Mouse (Mus musculus) kidney, postnatal 0 days (tissue): ENCODE data around the gene Mprip. TPM values are rescaled to one million over a fixed set of nuclear protein-coding genes. Genes with fewer than 3 reads are reported as not detected.

Experiments
- ATAC-seq: fragments of 200-750 bp; cut with Nextera tagmentation; replicated peaks from 2 replicates; pipeline ENCODE4 v1.8.0; 2017; ENCODE audit warnings: low read depth, moderate number of reproducible peaks, moderate TSS enrichment, moderate library complexity; ENCODE audit not compliant: low FRiP score
- DNase-seq: peaks from one replicate; pipeline ENCODE4 v3.0.0-alpha.2; 2016; ENCODE audit warnings: low spot score
- H3K27ac ChIP-seq: fragments of 300-500 bp; sonication (generic); 2 replicates; pipeline ENCODE4 v1.5.1; 2014; ENCODE audit warnings: mild to moderate bottlenecking
- H3K27me3 ChIP-seq: fragments of 300-500 bp; sonication (generic); 2 replicates; pipeline ENCODE4 v1.6.1; 2014; ENCODE audit warnings: low read length, mixed read lengths; ENCODE audit not compliant: insufficient read depth
- H3K36me3 ChIP-seq: fragments of 300-500 bp; sonication (generic); 2 replicates; pipeline ENCODE4 v1.6.1; 2014; ENCODE audit warnings: low read length, mixed read lengths; ENCODE audit not compliant: insufficient read depth
- H3K4me1 ChIP-seq: fragments of 300-500 bp; sonication (generic); replicated peaks from 2 replicates; pipeline ENCODE4 v1.6.1; 2014; ENCODE audit warnings: antibody characterized with exemption, low read length, mixed read lengths; ENCODE audit not compliant: insufficient read depth
- H3K4me2 ChIP-seq: fragments of 300-500 bp; sonication (generic); 2 replicates; pipeline ENCODE4 v1.6.1; 2014; ENCODE audit warnings: mild to moderate bottlenecking, low read length, moderate library complexity, mixed read lengths
- H3K4me3 ChIP-seq: fragments of 300-500 bp; sonication (generic); replicated peaks from 2 replicates; pipeline ENCODE4 v1.5.1; 2014; ENCODE audit warnings: low read depth, low read length
- H3K9ac ChIP-seq: fragments of 300-500 bp; sonication (generic); 2 replicates; pipeline ENCODE4 v1.6.1; 2014; ENCODE audit warnings: low read depth, low read length
- H3K9me3 ChIP-seq: fragments of 300-500 bp; sonication (generic); replicated peaks from 2 replicates; pipeline ENCODE4 v1.6.1; 2016; ENCODE audit warnings: low read length, inconsistent platforms, mixed read lengths
- CTCF ChIP-seq: IDR thresholded peaks from 2 replicates; pipeline ENCODE4 v1.5.1; 2016; ENCODE audit warnings: antibody characterized with exemption, low read depth, mild to moderate bottlenecking, moderate library complexity
- WGBS: fragments of 180-500 bp; shearing (Covaris S2); extraction: QIAGEN DNeasy Blood & Tissue Kit; methylation state at CpG from one replicate; pipeline ENCODE4 v1.1.7; 2014; 5-methylcytosine and 5-hydroxymethylcytosine counted together
- polyA plus RNA-seq: library from polyadenylated mRNA; unstranded; fragments of >200 nt; fragmentation: Nextera tagmentation; extraction: Ambion mirVana; gene quantifications from 2 replicates; pipeline ENCODE4 v1.2.1, GENCODE M21; 2015

Mprip gene
- polyA plus RNA-seq, 1 experiment from 2014 or later = 76.8 TPM

DNA sequence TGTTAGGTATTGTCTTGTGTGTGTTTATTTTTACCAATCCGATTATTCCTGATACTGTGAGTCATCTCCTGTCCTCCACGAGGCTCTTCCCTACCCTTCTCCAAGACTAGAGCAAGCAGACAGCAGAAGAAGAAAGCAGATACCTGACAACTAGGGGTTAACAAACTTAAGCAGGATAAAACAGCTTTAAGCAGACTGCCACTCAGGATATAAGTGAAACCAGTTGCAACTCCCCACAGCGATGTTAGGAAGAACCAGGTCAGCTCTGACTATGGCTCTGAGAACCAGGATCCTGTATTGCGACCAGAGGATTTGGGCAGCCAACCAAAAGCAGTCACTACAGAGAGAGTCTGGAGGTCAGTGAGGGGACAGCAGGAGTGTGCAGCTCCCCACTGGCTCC, 150.1 kb downstream of the Mprip start:
- DNase-seq (no peak), ATAC-seq (no peak)
- Histone ChIP-seq H3K4me3 (no peak overlapping the region), H3K9me3 (no peaks in the 10 kb centered on the region), H3K27me3 (no peaks in the 10 kb centered on the region), H3K4me2 (peak overlapping the region; percentile 85; the same call in 1 of the 2 replicates), H3K27ac (no peak overlapping the region), H3K4me1 (peaks cover 8% of the 10 kb centered on the region), H3K36me3 (peaks cover 12% of the 10 kb centered on the region), H3K9ac (no peak overlapping the region)
- no peak for TF ChIP-seq CTCF
- 69% methylated on average over 4 of the region's 4 CpGs for WGBS

DNA sequence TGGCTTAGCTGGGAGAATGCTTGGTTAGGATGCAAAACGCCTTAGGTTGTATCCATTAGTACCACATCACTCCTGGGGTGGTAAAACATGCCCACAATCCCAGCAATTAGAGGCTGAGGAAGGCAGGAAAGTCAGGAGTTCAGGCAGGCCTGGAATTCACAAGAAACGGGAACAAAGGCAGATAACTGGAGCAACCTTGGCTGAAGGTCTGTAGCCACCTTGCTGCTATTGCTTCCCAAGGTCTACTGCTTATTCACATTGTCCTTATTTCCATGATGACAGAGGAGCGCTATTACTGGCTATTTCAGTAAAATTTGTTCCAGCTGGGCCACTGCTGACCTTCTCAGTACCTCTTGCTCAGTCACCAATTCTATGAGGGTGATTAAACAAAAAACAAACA, 152.2 kb downstream of the Mprip start:
- no peak overlapping the region for H3K4me3 ChIP-seq
- H3K36me3 ChIP-seq = peaks cover 18% of the 10 kb centered on the region
- ATAC-seq = no peak
- H3K4me2 ChIP-seq = no peak overlapping the region
- no peaks in the 10 kb centered on the region for H3K9me3 ChIP-seq
- no peak for DNase-seq
- TF ChIP-seq CTCF = no peak
- H3K4me1 ChIP-seq = peaks cover 8% of the 10 kb centered on the region
- WGBS = 60% methylated on average over 3 of the region's 3 CpGs
- no peak overlapping the region for H3K9ac ChIP-seq
- H3K27me3 ChIP-seq = no peaks in the 10 kb centered on the region
- no peak overlapping the region for H3K27ac ChIP-seq

DNA sequence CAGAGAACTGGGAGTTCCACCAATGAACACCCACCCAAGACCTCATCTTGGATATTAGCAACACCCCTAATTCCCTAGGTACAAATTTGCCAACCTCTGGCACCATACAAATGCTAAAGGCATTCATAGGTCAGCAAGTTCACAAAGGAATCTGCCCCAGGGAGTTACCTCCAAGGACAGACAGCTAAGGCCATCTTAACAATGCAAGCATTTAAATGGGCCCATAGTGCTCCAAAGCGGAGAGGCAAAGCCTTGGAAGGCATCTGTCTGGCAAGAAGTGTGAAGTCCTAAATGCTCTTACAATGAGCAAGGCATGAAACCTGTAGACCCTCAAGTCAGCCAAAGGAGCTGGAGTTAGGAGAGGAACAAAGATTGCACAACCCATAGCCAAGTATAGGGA, 153.2 kb downstream of the Mprip start:
- no peak overlapping the region for H3K27ac ChIP-seq
- TF ChIP-seq CTCF = no peak
- H3K4me2 ChIP-seq = no peak overlapping the region
- H3K9ac ChIP-seq = no peak overlapping the region
- no peaks in the 10 kb centered on the region for H3K4me1 ChIP-seq
- no peaks in the 10 kb centered on the region for H3K9me3 ChIP-seq
- H3K27me3 ChIP-seq = no peaks in the 10 kb centered on the region
- ATAC-seq = no peak
- H3K4me3 ChIP-seq = no peak overlapping the region
- DNase-seq = no peak
- WGBS = 97% methylated on average over 1 of the region's 1 CpGs
- H3K36me3 ChIP-seq = peaks cover 28% of the 10 kb centered on the region

DNA sequence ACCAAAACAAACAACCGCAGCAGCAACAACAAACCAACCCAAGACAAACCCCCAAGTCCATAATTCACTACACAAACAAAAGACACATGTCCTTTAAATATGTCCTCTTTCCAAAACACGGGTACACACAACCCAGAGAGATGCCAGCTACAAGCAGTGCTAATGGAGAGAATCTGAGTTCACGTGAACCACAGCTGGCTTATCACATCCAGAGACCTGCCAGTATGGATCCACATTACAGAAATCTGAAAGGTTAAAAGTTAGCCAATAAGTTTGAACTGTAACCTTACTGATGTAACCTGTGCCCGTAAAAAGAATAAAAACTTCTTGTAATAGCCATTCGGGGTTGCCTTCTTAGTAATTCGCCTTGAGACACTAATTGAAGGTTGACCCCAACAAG, 153.8 kb downstream of the Mprip start:
- Histone ChIP-seq H3K9me3 (no peaks in the 10 kb centered on the region), H3K4me2 (no peak overlapping the region), H3K27me3 (no peaks in the 10 kb centered on the region), H3K27ac (no peak overlapping the region), H3K9ac (no peak overlapping the region), H3K4me3 (no peak overlapping the region), H3K4me1 (no peaks in the 10 kb centered on the region), H3K36me3 (peaks cover 34% of the 10 kb centered on the region)
- 76% methylated on average over 6 of the region's 6 CpGs for WGBS
- no peak for ATAC-seq
- no peak for DNase-seq
- no peak for TF ChIP-seq CTCF

DNA sequence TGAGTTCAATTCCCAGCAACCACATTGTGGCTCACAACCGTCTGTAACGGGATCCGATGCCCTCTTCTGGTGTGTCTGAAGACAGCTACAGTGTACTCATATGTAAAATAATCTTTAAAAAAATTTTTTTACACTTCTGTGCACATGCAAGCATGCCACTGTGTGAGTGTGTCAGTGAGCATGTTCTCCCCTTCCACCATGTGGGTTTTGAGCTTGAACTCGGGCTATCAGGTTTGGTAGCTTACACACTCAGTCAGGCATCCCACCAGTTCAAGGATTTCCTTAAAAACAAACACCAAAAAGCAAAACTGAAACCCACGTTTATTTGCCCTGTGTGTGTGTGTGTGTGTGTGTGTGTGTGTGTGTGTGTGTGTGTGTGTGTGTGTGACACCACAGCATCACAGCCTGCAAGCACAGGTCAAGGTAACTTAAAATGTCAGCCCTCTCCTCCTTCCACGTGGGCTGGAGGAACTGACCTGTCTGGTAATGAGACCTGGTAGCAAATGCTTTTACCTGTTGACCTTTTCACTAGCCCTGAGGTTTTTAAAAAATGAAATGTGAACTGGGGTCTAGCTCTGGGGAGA, 154.5 kb downstream of the Mprip start:
- no peaks in the 10 kb centered on the region for H3K4me1 ChIP-seq
- H3K9me3 ChIP-seq = no peaks in the 10 kb centered on the region
- no peak overlapping the region for H3K4me3 ChIP-seq
- no peak for TF ChIP-seq CTCF
- 84% methylated on average over 6 of the region's 6 CpGs for WGBS
- DNase-seq (no peak), ATAC-seq (no peak)
- H3K36me3 ChIP-seq = peaks cover 37% of the 10 kb centered on the region
- H3K27me3 ChIP-seq = no peaks in the 10 kb centered on the region
- no peak overlapping the region for H3K9ac ChIP-seq
- no peak overlapping the region for H3K27ac ChIP-seq
- no peak overlapping the region for H3K4me2 ChIP-seq

DNA sequence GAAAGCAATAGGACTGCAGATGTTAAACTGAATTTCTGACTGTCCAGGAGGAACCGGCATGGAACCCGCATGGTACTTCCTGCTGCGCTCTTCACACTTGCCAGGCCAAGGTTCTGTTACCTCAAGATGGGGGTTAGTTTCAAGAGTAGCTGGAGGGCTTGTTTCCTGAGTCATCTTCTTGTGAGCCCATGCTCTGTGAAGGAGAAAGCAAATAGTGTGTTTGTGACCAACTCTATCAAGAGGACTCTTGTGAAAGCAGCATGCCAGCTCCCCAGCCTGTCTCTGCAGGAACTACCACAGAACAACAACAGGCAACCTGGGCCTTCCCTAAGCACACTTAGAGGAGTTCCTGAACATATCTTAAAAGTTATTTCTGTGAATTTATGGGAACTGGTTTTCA, 156.8 kb downstream of the Mprip start:
- Histone ChIP-seq H3K36me3 (peaks cover 56% of the 10 kb centered on the region), H3K27ac (no peak overlapping the region), H3K27me3 (no peaks in the 10 kb centered on the region), H3K4me2 (no peak overlapping the region), H3K9ac (no peak overlapping the region), H3K4me1 (no peaks in the 10 kb centered on the region), H3K4me3 (no peak overlapping the region), H3K9me3 (no peaks in the 10 kb centered on the region)
- no peak for ATAC-seq
- DNase-seq = no peak
- 93% methylated on average over 3 of the region's 3 CpGs for WGBS
- no peak for TF ChIP-seq CTCF

DNA sequence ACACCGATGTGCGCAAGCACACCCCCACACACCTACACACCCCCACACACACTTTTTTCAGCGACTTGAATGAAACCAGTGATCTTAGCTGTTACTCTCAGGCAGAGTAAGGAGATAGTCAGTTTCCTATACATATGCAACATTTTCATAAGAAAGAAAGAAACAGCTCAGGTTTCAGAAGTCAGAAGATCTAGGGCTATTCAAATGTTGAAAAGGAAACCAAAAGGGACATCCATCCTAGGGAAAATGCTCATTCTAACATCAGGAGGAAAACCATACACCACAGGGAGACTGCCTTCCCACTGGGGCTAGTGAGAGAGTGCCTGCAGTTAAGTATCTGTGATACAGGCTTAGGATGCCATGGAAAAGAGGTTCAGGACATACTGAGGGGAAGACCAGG, 160.5 kb downstream of the Mprip start:
- 91% methylated on average over 3 of the region's 3 CpGs for WGBS
- no peak for DNase-seq

More for the DNA sequence above, 160.5 kb downstream of the Mprip start:
- Histone ChIP-seq H3K27me3 (no peaks in the 10 kb centered on the region), H3K4me2 (no peak overlapping the region), H3K36me3 (peaks cover 84% of the 10 kb centered on the region), H3K9ac (no peak overlapping the region), H3K9me3 (no peaks in the 10 kb centered on the region), H3K27ac (no peak overlapping the region), H3K4me3 (no peak overlapping the region), H3K4me1 (no peaks in the 10 kb centered on the region)
- ATAC-seq = no peak
- no peak for TF ChIP-seq CTCF

Other genes starting within 250 kb of the Mprip start
- gene Jmjd4, start 211.3 kb upstream of the Mprip start, polyA plus RNA-seq = 9.2 and 9.4 TPM in 2 replicates
- gene Snap47, start 210.1 kb upstream of the Mprip start, polyA plus RNA-seq = 90.6 and 98.3 TPM in 2 replicates
- 7.5 and 7.6 TPM in 2 replicates for gene Zfp867, start 188.8 kb upstream of the Mprip start, polyA plus RNA-seq
- 19.9 and 20.1 TPM in 2 replicates for gene Zkscan17, start 134.6 kb upstream of the Mprip start, polyA plus RNA-seq
- gene Nlrp3, start 119.7 kb upstream of the Mprip start, polyA plus RNA-seq = 0.09 and 0.10 TPM in 2 replicates
- not detected in 2 replicates for gene Olfr222, start 85.1 kb upstream of the Mprip start, polyA plus RNA-seq
- gene Olfr223, start 68.0 kb upstream of the Mprip start, polyA plus RNA-seq = not detected in 2 replicates
- 2.9 and 3.1 TPM in 2 replicates for gene Pld6, start 126.3 kb downstream of the Mprip start, polyA plus RNA-seq
- 30.6 and 31.7 TPM in 2 replicates for gene Flcn, start 148.7 kb downstream of the Mprip start, polyA plus RNA-seq
- 41.1 and 42.4 TPM in 2 replicates for gene Nt5m, start 178.1 kb downstream of the Mprip start, polyA plus RNA-seq
- gene Cops3, start 178.5 kb downstream of the Mprip start, polyA plus RNA-seq = 144 and 156 TPM in 2 replicates